Mouse (Mus musculus): ENCODE measurements around the gene Wipi1. TPM values are rescaled to one million over a fixed set of nuclear protein-coding genes. Genes with fewer than 3 reads are reported as not detected.

Wipi1 gene
- polyA plus RNA-seq, 1 experiment = 29.9 TPM

DNA sequence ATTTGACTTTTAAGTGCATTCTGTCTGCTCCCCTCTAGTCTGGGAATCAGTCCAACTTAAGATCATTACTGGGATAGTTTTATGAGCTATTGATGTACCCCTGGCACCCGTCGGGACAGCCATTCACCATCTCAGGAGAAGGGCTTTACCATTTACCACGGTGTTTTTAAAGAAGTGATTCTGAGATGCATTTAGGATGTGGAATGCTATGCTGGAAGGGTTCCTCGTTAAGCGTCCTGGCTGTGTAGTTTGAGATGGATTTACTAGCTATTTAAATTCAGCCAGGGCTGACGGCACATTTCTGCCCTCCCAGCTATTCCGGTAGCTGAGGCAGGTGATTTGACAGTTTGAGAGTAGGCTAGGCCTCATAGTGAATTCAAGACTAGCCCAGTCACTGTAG is 67.3 kb downstream of the Wipi1 start:
- Histone ChIP-seq H3K27me3 (ENCODE audit: control insufficient read depth, insufficient read depth, low read length) (no peaks in the 10 kb centered on the region), H3K36me3 (ENCODE audit: control insufficient read depth, insufficient read depth, low read length) (no peaks in the 10 kb centered on the region), H3K4me3 (ENCODE audit: control insufficient read depth, low read depth, low read length) (no peak overlapping the region), H3K4me1 (ENCODE audit: control insufficient read depth, insufficient read depth, low read length) (peaks cover 14% of the 10 kb centered on the region), H3K27ac (ENCODE audit: control insufficient read depth, insufficient read depth, low read depth, low read length) (no peak overlapping the region)
- TF ChIP-seq CTCF (IDR thresholded peaks at IDR 0.05; ENCODE audit: control insufficient read depth, insufficient read depth, insufficient replicate concordance, low read depth, low read length) (no peak), POLR2A (IDR thresholded peaks at IDR 0.05; ENCODE audit: control insufficient read depth, low read depth, low read length) (no peak)

DNA sequence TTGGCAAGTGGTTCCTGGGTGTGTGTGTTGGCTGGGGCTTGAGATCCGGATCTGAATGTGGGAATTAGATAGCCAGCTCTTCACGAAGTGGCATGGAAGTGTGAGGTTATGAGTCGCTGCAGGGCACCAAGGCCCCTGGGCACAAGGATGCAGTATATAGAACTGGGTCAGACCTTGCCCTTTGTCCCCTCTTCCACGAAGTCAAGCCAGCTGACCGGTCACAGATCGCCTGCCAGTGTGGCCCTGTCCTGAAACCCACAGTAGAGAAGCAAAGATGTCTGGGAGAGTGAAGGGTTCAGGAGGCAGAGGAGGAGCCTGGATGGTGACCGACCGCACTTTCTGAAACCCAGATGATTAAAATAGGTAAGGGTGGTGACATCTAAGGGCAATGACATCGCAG is 68.3 kb downstream of the Wipi1 start:
- Histone ChIP-seq H3K27me3 (ENCODE audit: control insufficient read depth, insufficient read depth, low read length) (no peaks in the 10 kb centered on the region), H3K4me1 (ENCODE audit: control insufficient read depth, insufficient read depth, low read length) (peaks cover 14% of the 10 kb centered on the region), H3K27ac (ENCODE audit: control insufficient read depth, insufficient read depth, low read depth, low read length) (no peak overlapping the region), H3K4me3 (ENCODE audit: control insufficient read depth, low read depth, low read length) (no peak overlapping the region), H3K36me3 (ENCODE audit: control insufficient read depth, insufficient read depth, low read length) (no peaks in the 10 kb centered on the region)
- TF ChIP-seq POLR2A (IDR thresholded peaks at IDR 0.05; ENCODE audit: control insufficient read depth, low read depth, low read length) (no peak), CTCF (IDR thresholded peaks at IDR 0.05; ENCODE audit: control insufficient read depth, insufficient read depth, insufficient replicate concordance, low read depth, low read length) (no peak)

DNA sequence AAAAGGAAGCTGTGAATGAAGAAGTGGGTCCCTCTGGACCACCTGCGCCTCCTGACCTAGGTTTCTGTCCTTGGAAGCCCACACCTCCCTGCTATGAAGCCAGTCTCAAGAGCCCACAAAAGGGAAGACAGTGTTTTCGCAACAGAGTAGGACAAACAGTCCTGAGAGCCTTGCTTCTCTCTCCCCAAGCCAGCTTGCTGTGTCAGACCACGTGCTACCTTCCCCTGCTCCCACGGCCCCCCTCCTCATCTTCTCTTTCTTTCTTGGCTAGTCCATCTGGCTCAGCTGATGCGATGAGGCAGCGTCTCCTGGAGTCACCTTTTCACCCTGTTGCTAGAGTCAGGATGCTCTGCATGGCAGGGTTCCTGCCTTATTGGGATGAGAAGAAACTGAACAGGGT is 72.5 kb downstream of the Wipi1 start:
- Histone ChIP-seq H3K27me3 (ENCODE audit: control insufficient read depth, insufficient read depth, low read length) (no peaks in the 10 kb centered on the region), H3K27ac (ENCODE audit: control insufficient read depth, insufficient read depth, low read depth, low read length) (no peak overlapping the region; the same call in 1 of the 2 replicates)
- TF ChIP-seq CTCF (IDR thresholded peaks at IDR 0.05; ENCODE audit: control insufficient read depth, insufficient read depth, insufficient replicate concordance, low read depth, low read length) (no peak), POLR2A (IDR thresholded peaks at IDR 0.05; ENCODE audit: control insufficient read depth, low read depth, low read length) (no peak)

DNA sequence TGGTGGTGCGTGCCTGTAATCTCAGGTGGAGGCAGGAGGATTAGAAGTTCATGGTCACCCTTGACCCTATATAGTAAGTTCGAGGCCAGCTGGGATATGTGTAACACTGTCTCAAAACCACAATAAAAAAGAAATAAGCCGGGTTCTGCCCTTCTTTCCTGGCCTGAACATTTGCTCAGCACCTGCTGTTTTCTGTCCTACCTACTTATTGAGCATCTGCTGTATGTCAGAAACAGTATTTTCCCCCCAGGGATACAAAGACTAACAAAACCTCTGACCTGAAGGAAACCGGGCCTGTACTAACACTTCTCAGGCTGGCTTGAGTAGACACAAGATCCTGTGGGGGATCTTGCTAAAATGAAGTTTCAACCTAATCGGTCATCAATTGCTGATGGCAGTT is 74.8 kb downstream of the Wipi1 start:
- TF ChIP-seq POLR2A (IDR thresholded peaks at IDR 0.05; ENCODE audit: control insufficient read depth, low read depth, low read length) (no peak), CTCF (IDR thresholded peaks at IDR 0.05; ENCODE audit: control insufficient read depth, insufficient read depth, insufficient replicate concordance, low read depth, low read length) (no peak)
- Histone ChIP-seq H3K27ac (ENCODE audit: control insufficient read depth, insufficient read depth, low read depth, low read length) (no peak overlapping the region), H3K27me3 (ENCODE audit: control insufficient read depth, insufficient read depth, low read length) (no peaks in the 10 kb centered on the region), H3K4me3 (ENCODE audit: control insufficient read depth, low read depth, low read length) (no peak overlapping the region), H3K36me3 (ENCODE audit: control insufficient read depth, insufficient read depth, low read length) (no peaks in the 10 kb centered on the region), H3K4me1 (ENCODE audit: control insufficient read depth, insufficient read depth, low read length) (no peaks in the 10 kb centered on the region)

More for the DNA sequence above, 72.5 kb downstream of the Wipi1 start:
- no peak overlapping the region for H3K4me3 ChIP-seq (ENCODE audit: control insufficient read depth, low read depth, low read length)
- H3K36me3 ChIP-seq (ENCODE audit: control insufficient read depth, insufficient read depth, low read length) = no peaks in the 10 kb centered on the region
- no peaks in the 10 kb centered on the region for H3K4me1 ChIP-seq (ENCODE audit: control insufficient read depth, insufficient read depth, low read length)

DNA sequence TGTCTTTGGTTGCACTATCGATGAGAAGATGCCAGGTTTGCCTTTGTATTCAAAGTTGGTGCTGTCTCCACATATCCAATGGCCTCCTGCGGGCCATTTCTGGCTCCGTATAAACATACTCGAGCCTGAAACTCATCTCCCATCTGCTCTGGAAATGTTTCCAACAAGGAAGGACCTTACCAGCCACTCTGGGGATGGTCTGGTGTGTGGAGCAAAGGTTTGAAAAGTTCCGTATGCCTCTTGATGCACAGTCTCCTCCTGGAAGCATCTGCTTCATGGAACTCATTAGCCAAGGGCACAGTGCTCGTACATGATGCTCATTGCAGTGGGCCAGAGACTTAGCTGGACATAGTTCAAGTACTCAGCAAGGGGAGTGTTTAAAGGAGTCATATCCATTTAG is 75.8 kb downstream of the Wipi1 start:
- no peak overlapping the region for H3K4me3 ChIP-seq (ENCODE audit: control insufficient read depth, low read depth, low read length)
- H3K36me3 ChIP-seq (ENCODE audit: control insufficient read depth, insufficient read depth, low read length) = no peaks in the 10 kb centered on the region
- no peak overlapping the region for H3K27ac ChIP-seq (ENCODE audit: control insufficient read depth, insufficient read depth, low read depth, low read length)
- H3K4me1 ChIP-seq (ENCODE audit: control insufficient read depth, insufficient read depth, low read length) = no peaks in the 10 kb centered on the region
- no peak for TF ChIP-seq POLR2A (IDR thresholded peaks at IDR 0.05; ENCODE audit: control insufficient read depth, low read depth, low read length)
- no peak for TF ChIP-seq CTCF (IDR thresholded peaks at IDR 0.05; ENCODE audit: control insufficient read depth, insufficient read depth, insufficient replicate concordance, low read depth, low read length)
- H3K27me3 ChIP-seq (ENCODE audit: control insufficient read depth, insufficient read depth, low read length) = no peaks in the 10 kb centered on the region

DNA sequence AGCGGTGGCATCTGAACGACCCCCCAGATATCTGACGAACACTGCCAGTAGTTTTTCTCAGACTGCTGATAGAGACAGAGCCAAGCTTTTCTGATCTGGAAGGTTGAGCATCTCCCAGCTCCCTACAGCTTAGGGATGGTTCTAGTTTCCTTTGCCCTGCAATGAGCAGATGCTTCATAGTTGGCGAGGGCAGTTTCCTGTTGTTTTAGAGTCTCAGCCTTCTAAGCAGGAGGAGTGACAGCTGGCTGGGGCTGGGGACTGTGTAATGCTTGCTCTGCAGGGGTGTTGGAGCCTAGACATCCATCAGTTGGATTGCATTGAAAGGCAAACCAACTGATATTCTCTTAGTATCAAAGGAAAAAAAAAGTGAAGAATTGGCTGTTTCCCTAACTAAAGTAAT is 81.7 kb downstream of the Wipi1 start:
- TF ChIP-seq POLR2A (IDR thresholded peaks at IDR 0.05; ENCODE audit: control insufficient read depth, low read depth, low read length) (no peak), CTCF (IDR thresholded peaks at IDR 0.05; ENCODE audit: control insufficient read depth, insufficient read depth, insufficient replicate concordance, low read depth, low read length) (no peak)
- H3K27me3 ChIP-seq (ENCODE audit: control insufficient read depth, insufficient read depth, low read length) = no peaks in the 10 kb centered on the region
- H3K27ac ChIP-seq (ENCODE audit: control insufficient read depth, insufficient read depth, low read depth, low read length) = no peak overlapping the region

DNA sequence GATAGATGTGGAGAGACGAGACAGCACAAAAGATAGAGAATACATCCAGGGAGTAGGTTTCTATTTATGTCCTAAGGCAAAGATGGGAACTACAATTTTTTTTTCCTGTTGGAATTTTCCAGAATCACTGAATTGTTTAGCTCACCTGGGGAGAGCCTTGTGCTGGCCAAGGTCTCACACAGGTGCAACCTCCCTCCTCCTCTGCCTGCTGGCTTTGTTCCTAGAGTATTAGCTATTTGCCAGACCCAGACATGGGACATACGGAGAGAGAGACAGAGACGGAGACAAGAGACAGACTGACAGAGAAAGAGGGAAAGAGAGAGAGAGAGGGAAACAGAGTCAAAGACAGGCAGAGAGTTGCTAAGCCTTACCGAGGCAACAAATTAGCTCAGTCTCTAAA is 86.2 kb downstream of the Wipi1 start:
- TF ChIP-seq CTCF (IDR thresholded peaks at IDR 0.05; ENCODE audit: control insufficient read depth, insufficient read depth, insufficient replicate concordance, low read depth, low read length) (no peak), POLR2A (IDR thresholded peaks at IDR 0.05; ENCODE audit: control insufficient read depth, low read depth, low read length) (no peak)
- no peaks in the 10 kb centered on the region for H3K4me1 ChIP-seq (ENCODE audit: control insufficient read depth, insufficient read depth, low read length)
- no peak overlapping the region for H3K4me3 ChIP-seq (ENCODE audit: control insufficient read depth, low read depth, low read length)
- no peaks in the 10 kb centered on the region for H3K36me3 ChIP-seq (ENCODE audit: control insufficient read depth, insufficient read depth, low read length)
- no peaks in the 10 kb centered on the region for H3K27me3 ChIP-seq (ENCODE audit: control insufficient read depth, insufficient read depth, low read length)
- no peak overlapping the region for H3K27ac ChIP-seq (ENCODE audit: control insufficient read depth, insufficient read depth, low read depth, low read length)

More for the DNA sequence above, 81.7 kb downstream of the Wipi1 start:
- Histone ChIP-seq H3K4me3 (ENCODE audit: control insufficient read depth, low read depth, low read length) (no peak overlapping the region), H3K36me3 (ENCODE audit: control insufficient read depth, insufficient read depth, low read length) (no peaks in the 10 kb centered on the region), H3K4me1 (ENCODE audit: control insufficient read depth, insufficient read depth, low read length) (no peaks in the 10 kb centered on the region)

DNA sequence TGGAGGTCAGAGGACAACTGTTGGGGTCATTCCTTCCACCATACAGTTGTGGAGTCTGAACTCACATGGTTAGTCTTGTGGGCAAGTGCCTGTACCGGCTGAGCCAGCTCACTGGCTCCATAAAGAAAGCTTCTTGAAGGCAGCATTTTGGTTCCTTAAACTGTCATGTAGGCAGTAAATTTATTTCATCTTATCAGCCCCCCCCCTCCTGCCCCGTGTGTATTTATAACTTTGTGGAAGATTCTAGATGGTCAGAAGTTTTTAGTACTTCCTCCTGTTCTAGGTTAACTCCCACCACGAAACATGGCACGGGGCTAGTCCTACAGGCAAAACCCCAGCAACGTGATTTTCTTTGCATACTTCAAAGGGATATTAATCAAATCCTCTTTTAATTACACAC is 86.9 kb downstream of the Wipi1 start:
- no peaks in the 10 kb centered on the region for H3K27me3 ChIP-seq (ENCODE audit: control insufficient read depth, insufficient read depth, low read length)
- H3K27ac ChIP-seq (ENCODE audit: control insufficient read depth, insufficient read depth, low read depth, low read length) = no peak overlapping the region
- TF ChIP-seq POLR2A (IDR thresholded peaks at IDR 0.05; ENCODE audit: control insufficient read depth, low read depth, low read length) = no peak
- H3K36me3 ChIP-seq (ENCODE audit: control insufficient read depth, insufficient read depth, low read length) = no peaks in the 10 kb centered on the region
- no peak overlapping the region for H3K4me3 ChIP-seq (ENCODE audit: control insufficient read depth, low read depth, low read length)
- H3K4me1 ChIP-seq (ENCODE audit: control insufficient read depth, insufficient read depth, low read length) = no peaks in the 10 kb centered on the region

Other genes with a start within 250 kb of the Wipi1 start
- gene Gna13, start 249.1 kb downstream of the Wipi1 start, polyA plus RNA-seq (2012; rRNA removed) = 30.3 and 37.7 TPM in 2 replicates
- gene 9930022D16Rik, start 198.1 kb downstream of the Wipi1 start, polyA plus RNA-seq (2012; rRNA removed) = not detected in 2 replicates
- gene Amz2, start 186.0 kb downstream of the Wipi1 start, polyA plus RNA-seq (2012; rRNA removed) = 353 and 458 TPM in 2 replicates
- gene Arsg, start 138.6 kb downstream of the Wipi1 start, polyA plus RNA-seq (2012; rRNA removed) = 3.1 and 3.3 TPM in 2 replicates
- gene Slc16a6, start 138.4 kb downstream of the Wipi1 start, polyA plus RNA-seq (2012; rRNA removed) = 1.3 and 1.9 TPM in 2 replicates
- 68.7 and 74.1 TPM in 2 replicates for gene Prkar1a, start 37.4 kb upstream of the Wipi1 start, polyA plus RNA-seq (2012; rRNA removed)
- gene Fam20a, start 110.3 kb upstream of the Wipi1 start, polyA plus RNA-seq (2012; rRNA removed) = 98.0 and 99.4 TPM in 2 replicates
- gene 1700012B07Rik, start 216.1 kb upstream of the Wipi1 start, polyA plus RNA-seq (2012; rRNA removed) = 206 and 217 TPM in 2 replicates

All from testis, adult 2 months (tissue).